Mouse (Mus musculus) heart, postnatal 0 days (tissue): Measurements from ENCODE around the gene Itpa.

Experiments
- CTCF ChIP-seq: IDR thresholded peaks from 2 replicates; pipeline ENCODE4 v1.5.1; 2016; ENCODE audit warnings: antibody characterized with exemption, control low read depth, low read depth
- EP300 ChIP-seq: IDR thresholded peaks from 2 replicates; pipeline ENCODE4 v1.6.1; 2016; ENCODE audit warnings: antibody characterized with exemption, low read depth

DNA sequence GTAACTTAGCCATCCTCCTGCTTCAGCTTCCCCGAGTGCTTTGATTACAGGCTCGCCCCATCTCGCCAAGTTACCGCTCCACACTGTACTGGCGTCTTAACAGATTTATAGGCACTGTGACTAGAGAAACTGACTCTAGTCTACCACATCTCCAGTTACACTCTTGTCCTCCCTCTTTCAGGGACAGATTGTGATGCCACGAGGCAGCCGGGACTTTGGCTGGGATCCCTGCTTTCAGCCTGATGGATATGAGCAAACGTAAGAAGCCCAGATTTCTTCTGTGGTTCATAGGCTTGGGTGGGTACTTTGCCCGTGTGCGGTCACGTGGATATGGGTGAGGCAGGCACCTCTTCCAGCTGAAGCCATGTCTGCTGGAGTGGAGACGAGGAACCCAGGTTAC, 11.7 kb downstream of the Itpa start:
- TF ChIP-seq CTCF (no peak), EP300 (no peak)
